Mouse (Mus musculus) hindbrain, embryonic 14.5 days (tissue): Measurements from ENCODE around the gene Trp53i13. TPM values are rescaled to one million over a fixed set of nuclear protein-coding genes. Genes with fewer than 3 reads are reported as not detected.
A peak's percentile ranks its signal among the peaks of the same experiment; 100 is the strongest.

Experiments used
- ATAC-seq: fragments of 200-750 bp; cut with Nextera tagmentation; 2 replicates; pipeline ENCODE4 v1.8.0; 2017; ENCODE audit warnings: moderate number of reproducible peaks, mild to moderate bottlenecking, moderate TSS enrichment, moderate library complexity; ENCODE audit not compliant: low FRiP score
- DNase-seq: peaks from one replicate; pipeline ENCODE4 v3.0.0-alpha.2; 2015; ENCODE audit warnings: low spot score
- H3K27ac ChIP-seq: fragments of 300-500 bp; sonication (generic); 2 replicates; pipeline ENCODE4 v1.5.1; 2014; ENCODE audit warnings: mild to moderate bottlenecking, moderate library complexity
- H3K27me3 ChIP-seq: fragments of 300-500 bp; sonication (generic); 2 replicates; pipeline ENCODE4 v1.6.1; 2014; ENCODE audit warnings: mild to moderate bottlenecking, low read length, mixed read lengths; ENCODE audit not compliant: control insufficient read depth, insufficient read depth
- H3K36me3 ChIP-seq: fragments of 300-500 bp; sonication (generic); replicated peaks from 2 replicates; pipeline ENCODE4 v1.6.1; 2014; ENCODE audit not compliant: control insufficient read depth, insufficient read depth
- H3K4me1 ChIP-seq: fragments of 300-500 bp; sonication (generic); replicated peaks from 2 replicates; pipeline ENCODE4 v1.6.1; 2014; ENCODE audit warnings: antibody characterized with exemption, low read length, mixed read lengths; ENCODE audit not compliant: control insufficient read depth, insufficient read depth
- H3K4me2 ChIP-seq: fragments of 300-500 bp; sonication (generic); replicated peaks from 2 replicates; pipeline ENCODE4 v1.6.1; 2014; ENCODE audit warnings: mild to moderate bottlenecking, moderate library complexity
- H3K4me3 ChIP-seq: fragments of 300-500 bp; sonication (generic); replicated peaks from 2 replicates; pipeline ENCODE4 v1.5.1; 2014; ENCODE audit warnings: mild to moderate bottlenecking, low read length
- H3K9ac ChIP-seq: fragments of 300-500 bp; sonication (generic); 2 replicates; pipeline ENCODE4 v1.6.1; 2014
- H3K9me3 ChIP-seq: fragments of 300-500 bp; sonication (generic); 2 replicates; pipeline ENCODE4 v1.6.1; 2016; ENCODE audit warnings: low read length; ENCODE audit not compliant: control insufficient read depth
- WGBS: fragments of 180-500 bp; shearing (Covaris S2); extraction: QIAGEN DNeasy Blood & Tissue Kit; methylation state at CpG from one replicate; pipeline ENCODE4 v1.1.7; 2014; 5-methylcytosine and 5-hydroxymethylcytosine counted together
- polyA plus RNA-seq: library from polyadenylated mRNA; unstranded; fragments of >200 nt; fragmentation: Nextera tagmentation; extraction: Ambion mirVana; gene quantifications from 2 replicates; pipeline ENCODE4 v1.2.1, GENCODE M21; 2014

The Trp53i13 gene
- polyA plus RNA-seq, 1 experiment from 2014 or later, result 15.1 TPM

DNA sequence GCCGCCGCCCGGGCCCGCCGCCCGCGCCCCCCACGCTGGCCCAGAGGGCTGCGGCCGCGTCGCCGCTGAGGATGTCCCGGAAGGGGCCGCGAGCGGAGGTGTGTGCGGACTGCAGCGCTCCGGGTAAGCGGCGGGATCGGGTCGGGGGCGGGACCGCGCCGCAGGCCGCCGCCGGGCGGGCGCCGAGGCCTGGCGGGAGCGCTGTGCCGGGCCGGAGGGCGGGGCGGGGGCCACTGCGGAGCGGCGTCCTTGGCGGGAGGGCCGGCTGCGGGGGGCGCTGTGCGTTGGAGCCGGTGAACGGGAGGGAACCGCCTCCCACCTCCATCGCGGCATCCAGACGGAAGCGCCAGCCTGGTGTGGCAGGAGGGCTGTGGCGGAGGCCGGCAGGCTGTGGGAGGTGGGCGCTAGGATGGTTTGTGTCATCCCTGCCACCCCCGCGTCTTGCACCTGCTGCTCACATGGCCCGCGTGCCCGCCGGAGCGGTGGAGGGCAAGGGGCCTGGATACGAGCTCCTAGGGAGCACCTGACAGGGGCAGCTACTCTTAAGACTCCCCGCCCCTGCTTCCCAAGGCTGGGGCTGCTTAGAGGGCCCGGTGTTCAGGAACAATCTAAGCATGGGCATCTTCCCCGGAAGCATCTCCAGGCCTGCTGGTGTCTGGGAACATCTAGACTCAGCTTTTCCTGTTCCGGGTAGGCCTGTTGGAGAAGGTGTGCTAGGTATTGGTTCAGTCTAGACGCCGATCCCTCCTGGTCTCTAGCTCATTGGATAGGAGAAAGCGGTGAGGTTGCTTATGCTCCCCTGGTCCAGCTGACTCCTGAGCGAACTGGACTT lies 22.1 kb downstream of the Trp53i13 start, which contains the start of gene Git1:
TSS of gene Git1 (plus strand) at position 51 of the 832 bp plus-strand sequence.
- Histone ChIP-seq H3K9ac (peak within 1 kb of the TSS; percentile 93), H3K27me3 (no peaks in the 10 kb centered on the region), H3K4me3 (peak within 1 kb of the TSS; percentile 96), H3K27ac (peak within 1 kb of the TSS; percentile 88), H3K4me1 (peaks cover 58% of the 10 kb centered on the region), H3K9me3 (no peaks in the 10 kb centered on the region), H3K36me3 (no peaks in the 10 kb centered on the region; the same call in 1 of the 2 replicates), H3K4me2 (peak within 1 kb of the TSS; percentile 88)
- no peak for DNase-seq
- whole genome bisulfite sequencing, result 2% methylated on average over 55 of the region's 74 CpGs
- no peak for ATAC-seq

DNA sequence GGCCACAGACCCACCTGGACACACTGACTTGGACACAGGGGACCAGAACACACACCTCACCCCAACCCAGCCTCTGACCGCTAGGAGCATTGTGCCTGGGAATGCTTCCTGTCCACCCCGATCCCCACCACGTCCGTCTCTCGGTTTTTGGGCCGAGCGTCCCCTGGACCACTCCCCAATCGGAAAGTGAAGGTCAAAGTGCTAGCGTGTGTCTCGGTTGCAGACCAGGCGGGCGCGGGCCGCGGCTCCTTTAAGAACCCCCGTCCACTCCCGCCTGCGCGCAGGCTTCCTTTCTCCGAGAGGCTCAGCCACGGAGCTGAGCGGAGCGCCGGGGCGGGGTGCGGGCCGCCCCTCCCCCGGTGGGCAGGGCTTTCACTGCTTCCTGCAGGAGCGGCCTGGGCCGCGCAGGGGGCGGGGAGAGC lies 22.9 kb downstream of the Trp53i13 start:
- peak overlapping the region; percentile 88 for H3K27ac ChIP-seq
- peak; percentile 92 for DNase-seq
- H3K36me3 ChIP-seq, result no peaks in the 10 kb centered on the region
- H3K4me3 ChIP-seq, result peak overlapping the region; percentile 96
- no peaks in the 10 kb centered on the region for H3K27me3 ChIP-seq
- H3K4me1 ChIP-seq, result peaks cover 56% of the 10 kb centered on the region
- ATAC-seq, result peak; percentile 74
- peak overlapping the region; percentile 93 for H3K9ac ChIP-seq
- H3K9me3 ChIP-seq, result no peaks in the 10 kb centered on the region
- under 1% methylated on average over 28 of the region's 32 CpGs for WGBS
- H3K4me2 ChIP-seq, result peak overlapping the region; percentile 88

DNA sequence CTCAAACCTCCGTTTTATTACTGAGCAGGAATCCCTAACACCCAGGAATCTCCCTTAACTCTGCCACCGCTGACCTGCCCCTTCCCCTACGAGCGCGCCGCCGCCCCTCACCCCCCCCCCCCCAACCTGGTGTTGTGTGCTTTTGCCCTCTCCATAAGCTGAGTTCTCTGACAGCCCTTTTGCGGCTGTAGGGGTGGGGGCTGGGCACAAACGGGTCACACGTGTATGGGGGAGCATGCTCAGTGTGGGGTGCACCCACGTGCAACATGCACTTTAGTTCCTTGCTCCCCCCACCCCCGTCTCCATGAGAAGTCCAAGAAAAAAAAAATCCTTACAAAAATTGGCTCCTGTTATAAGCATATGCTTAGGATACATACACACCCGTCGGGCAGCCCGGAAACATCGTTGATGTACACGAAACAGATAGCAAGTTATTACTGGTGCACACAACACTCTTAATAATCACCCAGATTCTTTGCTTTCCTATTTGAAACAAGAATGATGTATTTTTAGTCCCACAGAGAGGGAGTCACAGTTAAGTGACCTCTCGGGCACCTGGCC lies 23.4 kb downstream of the Trp53i13 start:
- H3K9ac ChIP-seq, result peak overlapping the region; percentile 93
- WGBS, result under 1% methylated on average over 15 of the region's 18 CpGs

DNA sequence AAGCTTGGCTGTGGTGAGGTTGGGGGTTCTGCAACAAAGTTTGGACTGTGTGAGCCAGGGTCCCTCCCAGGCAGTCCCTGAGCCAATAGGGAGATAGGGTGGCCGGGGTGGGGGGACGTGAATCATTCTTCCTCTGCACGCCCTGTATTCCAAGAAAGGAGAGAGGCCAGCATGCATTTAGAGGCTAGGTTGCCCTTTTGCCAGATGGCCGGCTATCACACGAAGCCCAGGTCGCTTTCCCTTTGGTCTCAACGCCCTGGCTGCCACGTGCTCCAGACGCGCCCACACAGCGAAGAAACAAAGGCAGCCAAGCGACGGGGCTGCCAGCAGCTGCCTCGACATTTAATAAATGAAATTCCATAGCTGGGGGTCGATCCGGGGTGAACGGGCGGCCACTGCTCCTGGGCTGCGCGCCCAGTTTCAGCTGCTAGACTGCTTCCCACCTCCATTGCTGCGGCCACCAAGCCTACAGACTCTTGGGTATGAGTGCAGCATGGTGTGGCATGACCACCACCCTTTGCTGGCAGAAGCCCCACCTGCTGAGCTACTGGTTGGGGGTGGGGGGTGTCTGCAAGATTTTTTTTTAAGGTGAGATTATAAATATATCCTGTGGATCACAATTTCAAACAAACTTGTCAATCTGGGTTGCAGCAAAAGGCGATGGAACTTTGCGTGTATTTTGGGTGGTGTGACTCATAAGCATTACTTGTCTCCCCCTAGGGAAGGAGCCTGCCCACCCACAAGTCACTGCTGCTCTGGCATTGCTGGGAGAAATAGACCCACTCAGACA lies 24.1 kb downstream of the Trp53i13 start:
- peak; percentile 42; the same call in 1 of the 2 replicates for ATAC-seq
- Histone ChIP-seq H3K27me3 (no peaks in the 10 kb centered on the region), H3K4me1 (peaks cover 67% of the 10 kb centered on the region), H3K9me3 (no peaks in the 10 kb centered on the region), H3K4me3 (peak overlapping the region; percentile 96), H3K36me3 (no peaks in the 10 kb centered on the region), H3K27ac (peak overlapping the region; percentile 88), H3K9ac (peak overlapping the region; percentile 93), H3K4me2 (peak overlapping the region; percentile 88)
- under 1% methylated on average over 23 of the region's 23 CpGs for WGBS
- DNase-seq, result no peak

More for the DNA sequence above, 23.4 kb downstream of the Trp53i13 start:
- Histone ChIP-seq H3K27me3 (no peaks in the 10 kb centered on the region), H3K9me3 (no peaks in the 10 kb centered on the region), H3K4me1 (peaks cover 60% of the 10 kb centered on the region), H3K4me3 (peak overlapping the region; percentile 96), H3K36me3 (no peaks in the 10 kb centered on the region), H3K27ac (peak overlapping the region; percentile 88), H3K4me2 (peak overlapping the region; percentile 88)
- DNase-seq, result no peak
- no peak for ATAC-seq

DNA sequence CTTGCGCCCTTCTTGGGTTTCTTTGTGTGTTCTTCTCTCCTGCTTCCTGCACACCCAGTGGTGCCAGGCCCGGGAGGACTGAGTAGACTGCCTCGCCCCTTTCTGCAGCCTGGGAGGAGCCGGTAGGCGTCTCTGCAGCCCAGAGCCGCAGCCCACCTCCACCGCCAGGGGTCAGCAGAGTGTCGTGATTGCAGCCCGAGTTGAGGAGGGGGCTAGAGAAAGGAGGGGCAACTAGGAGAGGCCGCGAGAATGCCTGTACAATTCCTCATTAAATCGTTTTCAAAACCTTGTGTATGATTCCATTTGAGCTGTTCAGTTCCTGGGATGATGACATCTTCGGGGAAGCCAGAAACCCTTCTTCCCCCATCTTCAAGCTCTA lies 24.7 kb downstream of the Trp53i13 start:
- H3K4me1 ChIP-seq, result peaks cover 73% of the 10 kb centered on the region
- no peaks in the 10 kb centered on the region for H3K36me3 ChIP-seq
- peak overlapping the region; percentile 88 for H3K27ac ChIP-seq
- peak; percentile 98 for DNase-seq
- under 1% methylated on average over 13 of the region's 13 CpGs for WGBS
- H3K9me3 ChIP-seq, result no peaks in the 10 kb centered on the region
- H3K9ac ChIP-seq, result peak overlapping the region; percentile 99
- ATAC-seq, result peak; percentile 67
- H3K27me3 ChIP-seq, result no peaks in the 10 kb centered on the region
- peak overlapping the region; percentile 96 for H3K4me3 ChIP-seq
- peak overlapping the region; percentile 88 for H3K4me2 ChIP-seq

DNA sequence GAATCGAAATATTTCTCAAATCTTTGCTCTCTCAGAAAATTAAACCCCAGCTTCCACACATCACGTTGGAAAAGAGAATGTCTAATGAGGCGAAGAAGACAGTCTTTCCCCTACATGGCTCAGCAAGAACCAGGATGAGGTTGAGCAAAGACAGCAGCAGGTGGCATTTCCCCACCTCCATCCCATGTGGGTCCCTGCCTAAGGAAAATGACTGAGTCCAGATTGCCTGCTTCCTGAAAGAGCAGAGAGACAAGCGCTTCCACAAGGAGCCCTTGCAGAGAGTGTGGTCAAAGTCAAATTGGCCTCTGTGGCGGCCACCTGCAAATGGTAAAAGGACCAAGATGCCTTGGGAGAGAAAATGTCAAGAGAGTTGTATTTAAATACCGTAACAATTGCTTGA lies 25.3 kb downstream of the Trp53i13 start:
- H3K4me3 ChIP-seq, result peak overlapping the region; percentile 96
- peak overlapping the region; percentile 99 for H3K9ac ChIP-seq
- peak overlapping the region; percentile 88 for H3K4me2 ChIP-seq
- peaks cover 75% of the 10 kb centered on the region for H3K4me1 ChIP-seq
- H3K36me3 ChIP-seq, result no peaks in the 10 kb centered on the region
- no peaks in the 10 kb centered on the region for H3K27me3 ChIP-seq
- DNase-seq (no peak), ATAC-seq (no peak)
- peak overlapping the region; percentile 92 for H3K27ac ChIP-seq
- no peaks in the 10 kb centered on the region for H3K9me3 ChIP-seq
- 71% methylated on average over 6 of the region's 6 CpGs for WGBS

DNA sequence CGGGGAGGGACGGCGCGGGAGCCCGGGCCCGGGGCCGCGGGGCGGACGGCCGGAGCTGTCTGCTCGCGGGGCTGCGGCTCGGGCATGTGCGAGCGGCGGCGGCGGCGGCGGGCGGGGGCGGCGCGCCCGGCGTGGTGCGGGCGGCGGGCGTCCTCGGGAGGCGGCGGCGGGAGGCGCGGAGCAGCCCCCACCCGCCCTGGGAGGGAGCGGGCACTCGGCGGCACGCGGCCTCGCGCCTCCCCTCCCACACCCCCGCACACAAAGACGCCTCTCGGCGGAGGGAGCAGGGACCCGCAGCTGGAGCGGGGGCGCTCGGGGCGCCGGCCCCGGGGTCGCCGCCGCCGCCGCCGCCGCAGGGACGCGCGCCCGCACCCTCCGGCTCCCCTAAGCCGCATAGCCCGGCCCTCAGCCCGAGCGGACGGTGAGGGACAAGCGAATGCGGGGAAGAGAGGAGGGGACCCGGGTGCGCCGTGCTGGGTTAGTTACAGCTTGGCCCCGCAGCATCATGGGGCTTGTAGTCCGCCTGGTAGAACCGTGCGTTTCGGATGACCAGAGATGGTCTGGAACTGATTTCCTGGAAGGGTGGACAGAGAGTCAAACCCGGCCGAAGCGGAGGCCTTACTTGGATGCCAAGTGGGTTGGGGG lies 26.1 kb downstream of the Trp53i13 start, which contains the start of gene Ankrd13b:
TSS of gene Ankrd13b (minus strand) at position 88 of the 645 bp plus-strand sequence.
- peaks cover 73% of the 10 kb centered on the region for H3K4me1 ChIP-seq
- peak within 1 kb of the TSS; percentile 88 for H3K4me2 ChIP-seq
- ATAC-seq (peak; percentile 49), DNase-seq (peak; percentile 82)
- H3K9ac ChIP-seq, result peak within 1 kb of the TSS; percentile 99
- H3K9me3 ChIP-seq, result no peaks in the 10 kb centered on the region
- H3K36me3 ChIP-seq, result no peaks in the 10 kb centered on the region
- H3K27ac ChIP-seq, result peak within 1 kb of the TSS; percentile 92
- H3K4me3 ChIP-seq, result peak within 1 kb of the TSS; percentile 96
- no peaks in the 10 kb centered on the region for H3K27me3 ChIP-seq
- under 1% methylated on average over 51 of the region's 87 CpGs for WGBS

DNA sequence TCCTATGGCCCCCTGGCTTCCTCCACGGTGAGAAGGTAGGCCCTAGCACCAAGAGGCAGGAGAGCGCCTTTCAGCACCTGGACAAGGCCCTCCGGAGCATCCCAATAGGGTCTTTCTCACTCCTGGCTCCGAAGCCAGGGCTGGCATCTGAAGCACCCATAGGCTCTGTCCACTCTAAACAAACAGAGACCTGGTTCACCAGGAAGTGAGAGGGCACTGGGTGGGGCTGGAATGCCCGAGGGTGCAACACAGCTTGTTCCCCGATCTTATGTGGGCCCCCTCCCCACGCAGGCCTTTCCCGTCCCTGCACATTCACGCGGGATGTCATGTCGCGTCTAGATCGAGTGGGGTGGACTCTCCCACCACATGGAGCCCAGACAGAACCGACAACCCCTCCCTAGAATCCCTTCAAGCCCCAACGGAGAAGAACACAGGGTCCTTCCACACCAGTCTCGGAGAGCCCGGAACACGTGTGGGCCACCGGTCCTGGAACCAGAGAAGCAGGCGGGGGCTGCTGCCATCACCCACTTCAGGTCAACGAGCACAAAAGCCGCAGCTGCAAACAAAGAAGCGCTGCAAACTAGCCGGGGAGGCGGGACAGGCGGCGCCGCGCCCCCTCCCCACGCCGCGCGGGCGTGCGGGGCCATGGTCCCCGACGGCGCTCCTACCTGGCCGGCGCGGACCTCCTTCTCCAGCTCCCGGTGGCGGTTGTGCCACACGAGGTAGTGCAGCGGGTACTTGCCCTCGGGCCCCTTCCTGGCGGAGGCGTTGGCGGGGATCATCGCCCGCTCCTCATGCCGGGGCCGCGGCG lies 26.8 kb downstream of the Trp53i13 start:
- no peak for ATAC-seq
- Histone ChIP-seq H3K9ac (peak overlapping the region; percentile 99), H3K9me3 (no peaks in the 10 kb centered on the region), H3K4me2 (peak overlapping the region; percentile 88), H3K27me3 (no peaks in the 10 kb centered on the region), H3K27ac (peak overlapping the region; percentile 92), H3K4me3 (peak overlapping the region; percentile 96), H3K4me1 (peaks cover 66% of the 10 kb centered on the region), H3K36me3 (no peaks in the 10 kb centered on the region)
- no peak for DNase-seq
- 2% methylated on average over 47 of the region's 55 CpGs for WGBS
